Mouse (Mus musculus) ES-E14 (cell line): ENCODE measurements around the gene Asb6. TPM values are rescaled to one million over a fixed set of nuclear protein-coding genes. Genes with fewer than 3 reads are reported as not detected.

Experiments
- DNase-seq: peaks from one replicate; pipeline ENCODE4 v3.0.0-alpha.2; 2013; ENCODE audit warnings: low read depth, low spot score
- H3K27ac ChIP-seq: 2 replicates; pipeline ENCODE4 v1.5.1; 2012; ENCODE audit warnings: low read depth, mild to moderate bottlenecking, low read length, moderate library complexity, mixed read lengths; ENCODE audit not compliant: poor library complexity, insufficient read depth, severe bottlenecking
- H3K36me3 ChIP-seq: 2 replicates; pipeline ENCODE4 v1.6.1; 2012; ENCODE audit warnings: mild to moderate bottlenecking, low read length, moderate library complexity, mixed read lengths; ENCODE audit not compliant: control insufficient read depth, poor library complexity, insufficient read depth, severe bottlenecking
- H3K4me1 ChIP-seq, 2 experiments: fragments of 150-350 bp in 1 of 2; sonication (generic) in 1 of 2; 2 replicates each; pipeline ENCODE4 v1.6.1; 2012; ENCODE audit warnings: low read length in 2 of 2, mild to moderate bottlenecking in 1 of 2, mixed read lengths in 1 of 2; ENCODE audit not compliant: control insufficient read depth in 2 of 2, insufficient read depth in 2 of 2, poor library complexity in 1 of 2
- H3K4me3 ChIP-seq, 2 experiments: fragments of 150-350 bp in 1 of 2; sonication (generic) in 1 of 2; 2 replicates each; pipeline ENCODE4 v1.5.1; 2012; ENCODE audit warnings: low read length in 2 of 2, low read depth in 1 of 2, mild to moderate bottlenecking in 1 of 2, mixed read lengths in 1 of 2; ENCODE audit not compliant: insufficient read depth in 1 of 2, poor library complexity in 1 of 2, severe bottlenecking in 1 of 2
- H3K9ac ChIP-seq: 2 replicates; pipeline ENCODE4 v1.6.1; 2012; ENCODE audit warnings: low read depth, mild to moderate bottlenecking, low read length, mixed read lengths; ENCODE audit not compliant: poor library complexity, insufficient read depth, severe bottlenecking
- H3K9me3 ChIP-seq: fragments of 150-350 bp; sonication (generic); 2 replicates; pipeline ENCODE4 v1.6.1; 2012; ENCODE audit warnings: low read depth, mild to moderate bottlenecking, low read length; ENCODE audit not compliant: control insufficient read depth, insufficient read depth
- CHD2 ChIP-seq: IDR thresholded peaks from 2 replicates; pipeline ENCODE4 v1.6.1; 2014; ENCODE audit warnings: mild to moderate bottlenecking, low read depth, low read length, inconsistent platforms
- HCFC1 ChIP-seq: IDR thresholded peaks from 2 replicates; pipeline ENCODE4 v1.6.1; 2012; ENCODE audit warnings: low read length, inconsistent platforms, borderline replicate concordance; ENCODE audit not compliant: insufficient read depth
- MAFK ChIP-seq: IDR thresholded peaks from 2 replicates; pipeline ENCODE4 v1.6.1; 2014; ENCODE audit warnings: mild to moderate bottlenecking, low read depth, low read length, inconsistent platforms; ENCODE audit not compliant: insufficient read depth
- ZC3H11A ChIP-seq: IDR thresholded peaks from 2 replicates; pipeline ENCODE4 v1.6.1; 2012; ENCODE audit warnings: low read depth, mild to moderate bottlenecking, inconsistent platforms, low read length, borderline replicate concordance
- ZNF384 ChIP-seq: IDR thresholded peaks from 2 replicates; pipeline ENCODE4 v1.6.1; 2012; ENCODE audit warnings: low read depth, low read length, inconsistent platforms
- in situ Hi-C, 2 experiments: fragments of 600-800 bp; cut with MboI; formaldehyde crosslinking; loops; one replicate each; pipeline ENCODE4 v1.15.1; 2025; ENCODE audit warnings: low sequenced_read_pairs in 2 of 2, inconsistent platforms in 1 of 2; ENCODE audit not compliant: unreplicated experiment in 2 of 2
- total RNA-seq: library from RNA; depleted of rRNA; stranded (reverse); fragments of 300-350 nt; gene quantifications from 2 replicates; pipeline ENCODE4 v1.2.3, GENCODE M21; 2012

Gene Asb6
- total RNA-seq, 1 experiment: 73.6 TPM

DNA sequence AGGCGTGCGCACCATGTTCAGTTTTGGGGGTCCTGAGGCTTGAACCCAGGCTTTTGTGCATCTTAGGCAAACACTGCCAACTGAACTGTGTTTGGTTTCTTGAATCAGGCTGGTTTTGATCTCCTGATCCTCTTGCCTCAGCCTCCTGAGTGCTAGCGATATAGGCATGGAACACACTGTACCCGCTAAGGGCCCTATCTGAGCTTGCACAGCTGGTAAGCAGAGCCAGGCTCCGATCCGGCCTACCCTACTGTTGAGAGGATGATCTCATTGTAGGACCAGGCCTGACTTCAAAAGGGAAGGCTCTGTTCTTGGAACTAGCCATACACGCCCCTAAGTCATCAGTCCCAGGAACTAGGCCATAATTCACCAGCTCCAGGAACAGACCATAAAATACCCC lies 19.6 kb downstream of the Asb6 start:
- no peak overlapping the region for H3K9ac ChIP-seq
- H3K27ac ChIP-seq: no peak overlapping the region
- TF ChIP-seq MAFK (no peak), CHD2 (no peak), ZNF384 (no peak), ZC3H11A (no peak), HCFC1 (no peak)
- H3K4me3 ChIP-seq: no peak overlapping the region
- no peak for DNase-seq
- in situ Hi-C loops: no loop called here
- peaks cover 8 to 11% of the 10 kb centered on the region in 2 experiments; a peak in 3 of 4 replicates for H3K4me1 ChIP-seq
- no peaks in the 10 kb centered on the region for H3K9me3 ChIP-seq
- peaks cover 35% of the 10 kb centered on the region for H3K36me3 ChIP-seq

DNA sequence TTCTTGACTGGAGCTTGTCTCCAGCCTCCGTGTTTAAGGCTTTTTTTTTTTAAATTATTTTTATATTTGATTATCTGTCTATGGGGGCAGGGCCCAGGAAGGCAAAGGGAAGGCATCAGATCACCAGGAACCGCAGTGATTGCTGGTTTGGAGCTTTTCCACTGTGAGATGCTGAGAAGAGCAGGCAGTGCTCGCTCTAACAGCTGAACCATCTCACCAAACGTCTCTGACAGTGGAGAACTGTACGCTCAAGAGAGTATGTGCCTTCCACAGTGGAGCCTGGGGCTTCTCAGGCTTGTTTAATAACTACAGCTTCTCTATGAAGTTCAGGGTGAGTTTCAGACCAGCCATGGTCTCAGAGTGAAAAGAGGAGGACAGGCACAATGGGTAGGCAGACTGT lies 20.6 kb downstream of the Asb6 start:
- Histone ChIP-seq H3K4me1 (peaks cover 8 to 10% of the 10 kb centered on the region in 2 experiments; a peak in 3 of 4 replicates), H3K27ac (no peak overlapping the region), H3K9ac (no peak overlapping the region; the same call in 1 of the 2 replicates), H3K4me3 (no peak overlapping the region), H3K36me3 (peaks cover 28% of the 10 kb centered on the region), H3K9me3 (no peaks in the 10 kb centered on the region)
- in situ Hi-C loops: no loop called here
- TF ChIP-seq ZNF384: no peak
- no peak for TF ChIP-seq HCFC1
- no peak for TF ChIP-seq CHD2
- TF ChIP-seq ZC3H11A: no peak
- TF ChIP-seq MAFK: no peak
- DNase-seq: no peak

DNA sequence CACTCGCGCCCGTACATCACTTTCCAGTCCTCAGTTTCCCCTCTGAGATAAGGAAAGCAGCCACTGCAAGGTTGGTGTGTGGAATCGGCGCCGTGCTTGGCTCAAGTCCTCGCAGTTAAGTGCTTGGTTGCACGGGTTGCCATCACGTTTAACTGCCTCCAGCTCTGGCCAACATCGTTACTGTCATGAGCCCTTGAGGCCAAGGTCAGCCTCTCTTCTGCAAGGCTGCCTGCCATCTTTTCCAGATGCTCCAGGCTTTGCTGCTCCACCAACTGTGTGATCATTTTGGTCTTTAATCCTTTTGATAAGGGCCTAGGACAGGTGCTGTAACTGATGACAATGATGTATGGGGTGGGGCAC lies 21.9 kb downstream of the Asb6 start:
- TF ChIP-seq MAFK (no peak), CHD2 (no peak), HCFC1 (no peak), ZNF384 (no peak), ZC3H11A (no peak)
- peak overlapping the region; percentile 83 to 87 for H3K4me3 ChIP-seq
- peak overlapping the region; percentile 70; the same call in 1 of the 2 replicates for H3K27ac ChIP-seq
- in situ Hi-C loops: no loop called here
- peaks cover 20% of the 10 kb centered on the region for H3K36me3 ChIP-seq
- H3K9me3 ChIP-seq: no peaks in the 10 kb centered on the region
- H3K4me1 ChIP-seq: peaks cover 8 to 14% of the 10 kb centered on the region in 2 experiments; a peak in 3 of 4 replicates
- DNase-seq: no peak
- H3K9ac ChIP-seq: peak overlapping the region; percentile 94

DNA sequence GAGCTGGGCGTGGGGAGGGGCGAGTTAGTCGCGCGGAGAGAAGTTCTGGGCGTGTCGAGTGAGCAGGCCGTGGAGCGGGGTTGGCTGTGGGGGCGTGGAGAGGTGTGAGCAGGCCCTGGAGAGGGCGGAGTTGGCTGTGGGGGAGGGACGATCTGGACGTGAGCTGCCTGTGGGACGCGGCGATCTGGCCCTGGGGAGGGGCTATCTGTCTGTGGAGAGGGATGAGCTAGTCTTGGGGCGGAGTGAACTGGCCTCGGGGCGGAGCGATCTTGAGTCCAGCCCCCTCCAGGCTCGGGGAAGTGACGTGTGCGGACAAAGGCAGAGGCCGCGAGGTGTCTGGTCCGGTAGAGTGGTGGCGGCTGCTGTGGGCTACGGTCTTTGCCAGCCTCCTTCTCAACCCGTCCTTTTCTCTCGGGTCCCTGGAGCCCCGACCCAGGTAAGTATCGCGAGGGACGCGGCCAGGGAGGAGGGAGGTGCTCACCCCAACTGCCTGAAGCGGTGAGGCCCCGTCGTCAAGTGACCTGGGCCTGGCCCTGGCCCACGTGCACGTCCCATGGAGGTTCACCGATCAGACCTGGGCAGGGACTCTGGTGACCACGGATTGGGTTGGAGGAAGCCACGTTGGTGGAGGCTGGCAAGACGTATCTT lies 22.4 kb downstream of the Asb6 start, which contains the start of gene Ntmt1:
Ntmt1 (plus strand) TSS at position 179 of the 648 bp plus-strand sequence.
- peak within 1 kb of the TSS; percentile 70 for H3K27ac ChIP-seq
- no peaks in the 10 kb centered on the region for H3K9me3 ChIP-seq
- TF ChIP-seq CHD2 (peak; percentile 72), ZNF384 (no peak)
- peaks cover 15% of the 10 kb centered on the region for H3K36me3 ChIP-seq
- peak within 1 kb of the TSS; percentile 94 for H3K9ac ChIP-seq
- DNase-seq: peak; percentile 100
- peak within 1 kb of the TSS; percentile 83 to 87 for H3K4me3 ChIP-seq
- H3K4me1 ChIP-seq: peaks cover 8 to 17% of the 10 kb centered on the region in 2 experiments; a peak in 3 of 4 replicates
- in situ Hi-C loops: no loop called here
